Comparison of ENCODE assay signal across 29 mouse cellular contexts in the genomic region with DNA sequence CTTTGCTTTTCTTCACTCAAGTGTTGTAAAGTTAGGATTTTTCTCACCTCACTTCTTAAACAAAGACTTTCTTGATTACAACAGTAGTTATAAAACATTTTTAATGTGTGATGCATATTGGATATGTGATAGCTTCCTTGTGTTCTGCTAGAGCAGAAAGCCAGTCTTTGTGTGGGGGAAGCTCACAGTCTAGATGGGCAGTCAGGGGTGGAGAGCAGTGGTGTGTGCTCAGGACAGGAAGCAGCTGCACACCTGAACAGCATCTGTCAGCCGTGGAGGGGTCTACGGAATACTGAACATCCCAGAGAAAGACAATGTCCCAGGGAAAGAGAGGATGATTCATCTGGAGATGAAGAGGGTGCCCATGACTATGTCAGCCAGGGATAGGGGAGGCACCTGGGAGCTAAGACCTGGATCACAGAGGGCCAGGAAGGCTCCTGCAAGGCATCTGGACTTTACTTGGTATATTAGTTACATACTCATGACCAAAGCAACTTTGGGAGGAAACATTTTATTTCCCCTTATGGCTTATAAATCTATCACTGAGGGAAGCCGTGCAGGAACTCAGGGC. TPM values are rescaled to one million over a fixed set of nuclear protein-coding genes. Genes with fewer than 3 reads are reported as not detected.
"Had no signal": no experiment of that assay in that cellular context is flagged by ENCODE, and none has a peak within 500 bp of the region (broad histone marks: within the 10 kb centered on the region; RNA-seq: fewer than 3 reads in every experiment).

No protein-coding gene starts in this region.

- H3K36me3 ChIP-seq: heart, embryonic 13.5 days; heart, embryonic 15.5 days; hindbrain, embryonic 10.5 days; hindbrain, embryonic 12.5 days; intestine, embryonic 15.5 days; limb, embryonic 13.5 days; limb, embryonic 15.5 days; liver, embryonic 12.5 days had no signal

- H3K4me2 ChIP-seq: heart, embryonic 13.5 days; heart, embryonic 15.5 days; hindbrain, embryonic 12.5 days; hindbrain, embryonic 14.5 days; intestine, embryonic 15.5 days; limb, embryonic 13.5 days; limb, embryonic 15.5 days; liver, embryonic 12.5 days had no signal

- H3K27me3 ChIP-seq: heart, embryonic 13.5 days; heart, embryonic 15.5 days; hindbrain, embryonic 12.5 days; intestine, embryonic 15.5 days; limb, embryonic 13.5 days; limb, embryonic 15.5 days; liver, embryonic 12.5 days had no signal

- H3K9ac ChIP-seq: heart, embryonic 13.5 days; heart, embryonic 15.5 days; hindbrain, embryonic 12.5 days; hindbrain, embryonic 14.5 days; intestine, embryonic 15.5 days; limb, embryonic 13.5 days; limb, embryonic 15.5 days; liver, embryonic 12.5 days; liver, embryonic 14.5 days had no signal

- ATAC-seq: forebrain, embryonic 16.5 days; hindbrain, embryonic 16.5 days; inflammation-experienced regulatory T-cells, adult 6 months; intestine, embryonic 15.5 days; liver, embryonic 12.5 days had no signal

- H3K9me3 ChIP-seq: heart, embryonic 13.5 days; heart, embryonic 15.5 days; hindbrain, embryonic 10.5 days; hindbrain, embryonic 12.5 days; intestine, embryonic 15.5 days; limb, embryonic 13.5 days; limb, embryonic 15.5 days; liver, embryonic 12.5 days had no signal

- H3K4me3 ChIP-seq: gastrocnemius, adult 2 months; heart, adult 2 months; heart, embryonic 13.5 days; heart, embryonic 15.5 days; hindbrain, embryonic 10.5 days; hindbrain, embryonic 12.5 days; intestine, embryonic 15.5 days; limb, embryonic 13.5 days; limb, embryonic 15.5 days; liver, embryonic 12.5 days had no signal

- H3K27ac ChIP-seq: gastrocnemius, adult 2 months; heart, adult 2 months; heart, embryonic 13.5 days; heart, embryonic 15.5 days; hindbrain, embryonic 10.5 days; hindbrain, embryonic 12.5 days; hindbrain, embryonic 14.5 days; intestine, embryonic 15.5 days; limb, embryonic 13.5 days; limb, embryonic 15.5 days; liver, embryonic 12.5 days; liver, embryonic 14.5 days had no signal

- DNase-seq: gastrocnemius, adult 2 months; gastrocnemius, postnatal 10 days; gastrocnemius, postnatal 25 days; heart, adult 2 months; heart, postnatal 14 days; heart, postnatal 36 days; kidney, adult 18-20 months; kidney, postnatal 25 days; layer of hippocampus, adult 9-11 months; layer of hippocampus, postnatal 36 days; left cerebral cortex, postnatal 4 days; lung, adult 18-20 months had no signal

RNA-seq across cellular contexts. Expression of gene Zfp648, which starts 53.9 kb away (rescaled TPM):
- polyA plus RNA-seq: heart, adult 2 months; heart, postnatal 0 days; hindbrain, embryonic 10.5 days; inflammation-experienced regulatory T-cells, adult 6 months; intestine, embryonic 15.5 days; large intestine, adult 2 months; liver, adult 2 months; liver, embryonic 14.5 days; liver, embryonic 16.5 days had no signal
